Mouse (Mus musculus) forebrain, embryonic 11.5 days (tissue): ENCODE data around the gene Asb8. TPM values are rescaled to one million over a fixed set of nuclear protein-coding genes. Genes with fewer than 3 reads are reported as not detected.

Experiments used
- ATAC-seq: fragments of 200-750 bp; cut with Nextera tagmentation; replicated peaks from 2 replicates; pipeline ENCODE4 v1.8.0; 2017; ENCODE audit warnings: moderate TSS enrichment; ENCODE audit not compliant: low FRiP score
- DNase-seq: peaks from one replicate; pipeline ENCODE4 v3.0.0-alpha.2; 2017; ENCODE audit warnings: low spot score
- H3K27ac ChIP-seq: fragments of 300-500 bp; sonication (generic); 2 replicates; pipeline ENCODE4 v1.5.1; 2014; ENCODE audit warnings: low read depth, low read length
- H3K27me3 ChIP-seq: fragments of 300-500 bp; sonication (generic); 2 replicates; pipeline ENCODE4 v1.6.1; 2014; ENCODE audit warnings: mild to moderate bottlenecking, low read length, mixed read lengths; ENCODE audit not compliant: control insufficient read depth, insufficient read depth
- H3K36me3 ChIP-seq: fragments of 300-500 bp; sonication (generic); 2 replicates; pipeline ENCODE4 v1.6.1; 2014; ENCODE audit warnings: mild to moderate bottlenecking, low read length, moderate library complexity, mixed read lengths; ENCODE audit not compliant: control insufficient read depth, insufficient read depth
- H3K4me1 ChIP-seq: fragments of 300-500 bp; sonication (generic); replicated peaks from 2 replicates; pipeline ENCODE4 v1.6.1; 2014; ENCODE audit warnings: low read length, mixed read lengths; ENCODE audit not compliant: control insufficient read depth, insufficient read depth
- H3K4me2 ChIP-seq: fragments of 300-500 bp; sonication (generic); 2 replicates; pipeline ENCODE4 v1.6.1; 2014; ENCODE audit warnings: low read depth, mild to moderate bottlenecking, low read length, moderate library complexity, mixed read lengths; ENCODE audit not compliant: severe bottlenecking
- H3K4me3 ChIP-seq: fragments of 300-500 bp; sonication (generic); 2 replicates; pipeline ENCODE4 v1.5.1; 2014; ENCODE audit warnings: low read depth, low read length
- H3K9ac ChIP-seq: fragments of 300-500 bp; sonication (generic); 2 replicates; pipeline ENCODE4 v1.6.1; 2014; ENCODE audit warnings: low read length
- H3K9me3 ChIP-seq: fragments of 300-500 bp; sonication (generic); 2 replicates; pipeline ENCODE4 v1.6.1; 2016; ENCODE audit warnings: low read length, mixed read lengths; ENCODE audit not compliant: control insufficient read depth
- WGBS: fragments of 180-500 bp; shearing (Covaris S2); extraction: QIAGEN DNeasy Blood & Tissue Kit; methylation state at CpG from one replicate; pipeline ENCODE4 v1.1.7; 2014; 5-methylcytosine and 5-hydroxymethylcytosine counted together
- polyA plus RNA-seq: library from polyadenylated mRNA; unstranded; fragments of >200 nt; fragmentation: Nextera tagmentation; extraction: Ambion mirVana; gene quantifications from 2 replicates; pipeline ENCODE4 v1.2.1, GENCODE M21; 2014

Gene Asb8
- polyA plus RNA-seq, 1 experiment from 2014 or later, result 47.4 TPM

DNA sequence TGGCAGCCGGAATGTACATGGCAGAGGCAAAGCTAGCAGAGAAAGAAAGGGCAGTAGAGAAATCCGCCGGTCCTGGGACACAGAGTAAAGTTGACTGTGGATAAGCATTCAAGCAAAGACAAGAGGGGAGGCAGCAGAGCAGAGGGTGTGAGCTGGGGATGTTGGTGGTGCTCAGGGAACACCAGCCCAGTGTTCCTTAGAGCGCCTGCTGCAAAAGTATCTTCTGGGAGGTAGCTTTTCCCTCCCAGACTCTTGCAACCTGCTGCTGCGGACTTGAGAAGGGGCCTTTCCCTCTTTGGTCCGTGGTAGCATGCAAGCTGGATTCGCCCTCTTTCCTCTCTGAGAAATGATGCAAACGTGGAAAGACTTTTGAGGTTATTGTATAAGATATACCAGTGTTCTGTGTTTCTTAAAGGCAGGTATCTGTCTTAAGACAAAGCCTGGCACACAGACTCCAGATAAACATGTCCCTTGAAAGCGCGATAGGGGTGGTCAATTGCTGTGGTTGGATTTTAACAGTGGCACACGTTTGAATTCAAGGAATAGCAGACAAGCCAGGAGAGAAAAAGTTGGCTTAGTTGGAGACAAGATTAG, 57.6 kb downstream of the Asb8 start:
- 29% methylated on average over 11 of the region's 11 CpGs for WGBS
- Histone ChIP-seq H3K4me3 (peak overlapping the region; percentile 59), H3K4me1 (no peaks in the 10 kb centered on the region; the same call in 1 of the 2 replicates), H3K27ac (no peak overlapping the region), H3K4me2 (peak overlapping the region; percentile 78), H3K9me3 (no peaks in the 10 kb centered on the region), H3K36me3 (no peaks in the 10 kb centered on the region), H3K27me3 (no peaks in the 10 kb centered on the region), H3K9ac (peak overlapping the region; percentile 89)
- ATAC-seq (peak; percentile 31; the same call in 1 of the 2 replicates), DNase-seq (no peak)

DNA sequence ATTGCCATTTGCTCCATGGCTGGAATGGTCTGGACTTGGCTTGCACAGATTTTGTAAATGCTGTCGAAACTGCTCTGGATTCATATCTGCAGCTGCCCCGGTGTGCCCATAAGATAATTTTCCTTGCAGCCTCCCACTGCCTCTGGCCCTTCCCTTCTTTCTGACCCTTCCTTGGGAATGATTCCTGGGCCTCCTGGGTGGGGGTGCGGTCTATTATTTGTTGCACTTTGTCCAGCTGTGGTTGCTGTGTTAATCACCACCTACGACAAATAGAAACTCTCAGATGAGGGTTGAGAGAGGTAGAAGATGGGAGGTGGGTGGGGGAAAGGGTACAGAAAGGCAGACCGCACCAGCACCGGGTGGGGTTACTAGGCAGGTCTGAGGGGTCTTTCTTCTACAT, 58.2 kb downstream of the Asb8 start:
- Histone ChIP-seq H3K4me1 (no peaks in the 10 kb centered on the region; the same call in 1 of the 2 replicates), H3K4me3 (no peak overlapping the region)
- WGBS, result 81% methylated on average over 6 of the region's 6 CpGs

DNA sequence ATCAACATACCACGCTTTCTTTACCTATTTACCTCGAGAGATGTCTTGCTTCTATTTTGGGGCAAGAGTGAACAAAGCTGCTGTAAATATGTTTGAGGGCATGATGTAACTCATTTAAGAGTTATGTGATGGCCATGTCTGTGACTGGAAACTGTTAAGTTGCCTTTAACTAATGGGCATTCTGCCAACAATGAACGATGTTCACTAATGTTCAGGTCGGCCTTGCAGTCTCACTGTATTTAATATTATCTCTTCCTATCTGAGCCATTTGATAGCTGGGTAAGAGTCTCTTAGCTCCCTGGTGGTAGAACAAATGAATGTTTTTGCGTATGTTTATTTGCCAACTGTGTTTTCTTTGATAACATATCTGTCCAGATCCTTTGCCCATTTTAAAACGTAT, 58.9 kb downstream of the Asb8 start:
- H3K9me3 ChIP-seq, result no peaks in the 10 kb centered on the region
- no peak overlapping the region for H3K4me2 ChIP-seq
- ATAC-seq (no peak), DNase-seq (no peak)
- H3K9ac ChIP-seq, result no peak overlapping the region
- 88% methylated on average over 6 of the region's 6 CpGs for WGBS
- no peaks in the 10 kb centered on the region; the same call in 1 of the 2 replicates for H3K4me1 ChIP-seq
- no peak overlapping the region for H3K4me3 ChIP-seq
- H3K27me3 ChIP-seq, result no peaks in the 10 kb centered on the region
- no peak overlapping the region for H3K27ac ChIP-seq
- no peaks in the 10 kb centered on the region for H3K36me3 ChIP-seq

More for the DNA sequence above, 58.2 kb downstream of the Asb8 start:
- Histone ChIP-seq H3K9ac (no peak overlapping the region; the same call in 1 of the 2 replicates), H3K36me3 (no peaks in the 10 kb centered on the region), H3K27ac (no peak overlapping the region), H3K9me3 (no peaks in the 10 kb centered on the region), H3K27me3 (no peaks in the 10 kb centered on the region), H3K4me2 (no peak overlapping the region)
- ATAC-seq, result no peak
- DNase-seq, result peak; percentile 35

DNA sequence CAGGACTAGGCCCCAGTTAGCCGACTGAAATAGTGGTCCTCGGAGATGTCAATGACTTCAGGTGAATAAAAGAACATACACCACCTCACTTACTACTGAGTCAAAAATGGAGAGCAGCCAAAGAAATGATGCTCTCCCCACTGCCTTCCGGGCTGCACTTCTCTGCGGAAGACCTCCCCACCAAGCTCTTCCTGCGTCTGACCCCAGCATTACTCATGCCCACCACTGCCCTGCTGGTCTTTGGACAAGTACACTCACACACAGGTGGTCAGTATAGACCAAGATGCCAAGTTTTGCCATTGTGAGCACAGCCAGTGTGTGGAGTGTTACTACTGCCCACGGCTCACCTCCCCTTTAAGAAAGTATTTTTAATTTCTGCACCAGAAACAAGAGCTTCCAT, 63.0 kb downstream of the Asb8 start:
- H3K4me2 ChIP-seq, result no peak overlapping the region
- H3K4me1 ChIP-seq, result no peaks in the 10 kb centered on the region
- no peaks in the 10 kb centered on the region for H3K9me3 ChIP-seq
- H3K27me3 ChIP-seq, result no peaks in the 10 kb centered on the region
- WGBS, result 95% methylated on average over 6 of the region's 6 CpGs
- ATAC-seq (no peak), DNase-seq (no peak)
- no peak overlapping the region for H3K9ac ChIP-seq
- no peaks in the 10 kb centered on the region for H3K36me3 ChIP-seq
- H3K4me3 ChIP-seq, result no peak overlapping the region
- no peak overlapping the region for H3K27ac ChIP-seq

DNA sequence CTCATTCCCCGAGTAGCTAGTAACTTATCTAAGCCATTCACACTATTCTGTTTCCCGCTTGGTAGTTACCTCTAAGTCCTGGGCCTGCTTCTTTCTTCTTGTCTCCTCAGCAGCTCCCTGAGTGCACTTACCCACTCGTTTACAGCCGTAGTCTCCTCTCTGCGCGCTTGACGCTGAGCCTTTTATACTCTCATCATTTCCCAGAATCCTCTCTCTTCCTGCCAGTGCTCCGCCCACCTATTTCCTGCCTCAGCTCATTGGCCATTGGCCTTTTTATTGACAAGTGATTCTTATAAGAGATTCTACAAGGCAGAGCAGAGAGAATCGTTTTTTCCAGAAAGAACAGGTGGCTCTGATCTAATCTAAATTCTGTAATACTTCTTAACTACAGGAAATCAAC, 66.9 kb downstream of the Asb8 start:
- no peak overlapping the region for H3K9ac ChIP-seq
- ATAC-seq, result no peak
- H3K4me1 ChIP-seq, result no peaks in the 10 kb centered on the region
- 92% methylated on average over 9 of the region's 9 CpGs for WGBS
- no peaks in the 10 kb centered on the region; the same call in 1 of the 2 replicates for H3K9me3 ChIP-seq
- DNase-seq, result no peak
- H3K36me3 ChIP-seq, result no peaks in the 10 kb centered on the region
- H3K27ac ChIP-seq, result no peak overlapping the region
- H3K27me3 ChIP-seq, result no peaks in the 10 kb centered on the region
- no peak overlapping the region for H3K4me3 ChIP-seq
- H3K4me2 ChIP-seq, result no peak overlapping the region

DNA sequence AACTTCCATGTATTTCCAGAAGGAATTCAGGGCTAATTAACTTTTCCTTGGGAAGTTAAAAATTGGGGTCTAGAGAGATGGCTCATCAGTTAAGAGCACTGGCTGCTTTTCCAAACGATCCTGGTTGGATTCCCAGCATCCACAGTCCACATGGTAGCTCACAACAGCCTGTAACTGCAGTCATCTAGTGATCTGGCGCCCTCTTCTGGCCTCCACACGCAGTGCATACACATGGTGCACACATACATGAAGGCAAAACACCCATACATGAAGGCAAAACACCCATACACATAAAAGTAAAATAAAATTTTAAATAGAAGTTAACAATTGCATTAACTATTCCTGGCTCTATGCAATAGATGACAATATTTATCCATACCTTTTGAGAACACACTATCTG, 68.5 kb downstream of the Asb8 start:
- Histone ChIP-seq H3K27me3 (no peaks in the 10 kb centered on the region), H3K4me1 (peaks cover under 1% of the 10 kb centered on the region; the same call in 1 of the 2 replicates), H3K36me3 (no peaks in the 10 kb centered on the region), H3K9ac (no peak overlapping the region), H3K27ac (no peak overlapping the region), H3K4me3 (no peak overlapping the region), H3K4me2 (no peak overlapping the region), H3K9me3 (no peaks in the 10 kb centered on the region; the same call in 1 of the 2 replicates)
- ATAC-seq (no peak), DNase-seq (no peak)
- 50% methylated on average over 3 of the region's 3 CpGs for WGBS

DNA sequence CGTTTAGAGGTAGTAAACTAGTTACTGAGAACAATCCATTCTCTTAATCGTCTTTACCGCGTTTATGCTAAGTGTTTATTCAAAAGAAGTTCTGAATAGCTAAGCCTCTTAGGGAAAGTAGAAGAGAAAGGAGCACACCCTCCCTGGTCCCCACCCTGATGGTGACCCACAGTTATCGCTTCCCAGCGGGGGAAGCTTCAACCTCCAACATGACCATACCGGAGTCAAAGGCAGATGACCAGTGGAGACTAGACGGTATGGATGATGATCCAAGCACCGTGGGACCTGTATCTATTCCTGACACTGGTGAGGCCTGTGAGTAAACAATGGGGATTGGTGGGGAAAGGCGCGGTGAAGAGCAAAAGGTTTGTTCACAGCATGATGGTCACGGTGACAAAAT, 70.5 kb downstream of the Asb8 start:
- no peak overlapping the region for H3K9ac ChIP-seq
- ATAC-seq (no peak), DNase-seq (no peak)
- H3K4me2 ChIP-seq, result no peak overlapping the region
- WGBS, result 89% methylated on average over 12 of the region's 12 CpGs
- no peaks in the 10 kb centered on the region for H3K27me3 ChIP-seq
- no peak overlapping the region for H3K4me3 ChIP-seq
- no peak overlapping the region for H3K27ac ChIP-seq
- no peaks in the 10 kb centered on the region; the same call in 1 of the 2 replicates for H3K9me3 ChIP-seq
- H3K36me3 ChIP-seq, result no peaks in the 10 kb centered on the region
- peaks cover 3% of the 10 kb centered on the region; the same call in 1 of the 2 replicates for H3K4me1 ChIP-seq

DNA sequence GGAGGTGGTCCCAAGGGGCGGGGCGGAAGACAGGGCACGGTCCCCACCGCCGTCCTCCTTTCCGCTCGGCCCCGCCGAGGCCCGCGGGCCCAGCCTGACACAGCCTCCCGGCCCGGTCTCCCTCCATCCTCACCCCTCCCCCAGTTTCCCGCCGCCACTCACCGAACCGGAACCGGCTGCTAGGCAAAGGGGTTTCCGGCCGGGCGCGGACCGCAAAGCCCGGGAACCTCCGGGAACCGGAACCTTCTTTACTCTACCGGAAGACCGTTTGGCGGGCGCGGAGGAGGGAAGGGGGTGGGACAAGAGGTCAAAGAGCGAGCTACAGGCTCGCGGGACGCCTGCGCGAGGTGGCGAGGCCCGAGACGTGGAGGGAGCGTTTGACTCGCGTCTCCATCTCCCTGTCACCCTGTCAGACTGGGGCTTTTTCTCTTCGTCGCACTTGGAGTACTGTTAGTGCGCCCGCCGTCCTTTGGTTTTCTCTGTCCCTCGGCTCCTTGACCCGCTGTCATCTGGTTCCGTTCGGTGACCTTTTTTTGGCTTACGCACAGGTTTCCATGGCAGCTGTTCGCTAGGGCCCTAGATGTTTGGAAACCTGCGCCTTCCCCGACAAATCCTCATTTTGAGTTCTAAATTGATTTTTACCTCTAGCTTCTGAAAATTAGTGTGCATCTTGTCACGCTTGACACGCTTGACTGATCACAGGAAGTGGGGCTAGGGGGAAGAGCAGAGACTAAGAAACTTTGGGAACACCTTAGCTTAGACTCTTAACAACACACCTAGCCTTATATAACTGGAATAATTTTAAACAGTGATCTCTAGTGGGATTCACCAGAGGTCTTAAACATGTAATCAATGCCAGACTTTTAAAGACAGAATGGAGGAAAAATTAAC, 72.1 kb downstream of the Asb8 start, which contains the start of gene Senp1:
Gene Senp1, minus strand, starts transcription at position 624 of the 891 bp plus-strand sequence.
- Histone ChIP-seq H3K27me3 (no peaks in the 10 kb centered on the region), H3K9ac (peak within 1 kb of the TSS; percentile 73), H3K4me2 (peak within 1 kb of the TSS; percentile 72), H3K4me3 (peak within 1 kb of the TSS; percentile 66), H3K9me3 (no peaks in the 10 kb centered on the region; the same call in 1 of the 2 replicates), H3K27ac (peak within 1 kb of the TSS; percentile 91), H3K4me1 (peaks cover 3% of the 10 kb centered on the region; the same call in 1 of the 2 replicates), H3K36me3 (no peaks in the 10 kb centered on the region)
- under 1% methylated on average over 53 of the region's 58 CpGs for WGBS
- ATAC-seq (peak; percentile 88), DNase-seq (peak; percentile 94)
